Mouse (Mus musculus) myocyte (in vitro differentiated cells): ENCODE data around the gene Fam57a. TPM values are rescaled to one million over a fixed set of nuclear protein-coding genes. Genes with fewer than 3 reads are reported as not detected.
A peak's percentile ranks its signal among the peaks of the same experiment; 100 is the strongest.

ENCODE experiments used
- H3K27me3 ChIP-seq: one replicate; pipeline ENCODE4 v1.6.1; 2011; ENCODE audit not compliant: control insufficient read depth, insufficient read depth, insufficient read length
- H3K36me3 ChIP-seq: one replicate; pipeline ENCODE4 v1.6.1; 2011; ENCODE audit not compliant: control insufficient read depth, insufficient read depth
- H3K4me2 ChIP-seq: one replicate; pipeline ENCODE4 v1.6.1; 2011; ENCODE audit warnings: low read depth, control low read depth
- H3K4me3 ChIP-seq: one replicate; pipeline ENCODE4 v1.5.1; 2011; ENCODE audit warnings: mild to moderate bottlenecking, control low read depth, moderate library complexity
- H3K79me2 ChIP-seq: one replicate; pipeline ENCODE4 v1.6.1; 2011; ENCODE audit not compliant: control insufficient read depth, insufficient read depth
- H3ac ChIP-seq: one replicate; pipeline ENCODE4 v1.6.1; 2011; ENCODE audit not compliant: control insufficient read depth, insufficient read length
- CEBPB ChIP-seq: IDR thresholded peaks from 2 replicates; pipeline ENCODE4 v1.6.1; 2011; ENCODE audit warnings: mild to moderate bottlenecking, moderate library complexity; ENCODE audit not compliant: poor library complexity, insufficient read depth, severe bottlenecking
- E2F4 ChIP-seq: IDR thresholded peaks from one replicate; pipeline ENCODE4 v1.6.1; 2011; ENCODE audit warnings: mild to moderate bottlenecking, control low read depth, moderate library complexity; ENCODE audit not compliant: insufficient read depth
- MAX ChIP-seq: IDR thresholded peaks from one replicate; pipeline ENCODE4 v1.6.1; 2011; ENCODE audit warnings: low read depth, mild to moderate bottlenecking, control low read depth
- MYOD1 ChIP-seq, 3 experiments: IDR thresholded peaks; one replicate each; pipeline ENCODE4 v1.6.1; 2011; ENCODE audit warnings: control low read depth in 2 of 3, low read depth in 2 of 3, mild to moderate bottlenecking in 2 of 3, moderate library complexity in 1 of 3; ENCODE audit not compliant: insufficient read length in 2 of 3, control insufficient read depth in 1 of 3
- MYOG ChIP-seq, 3 experiments: IDR thresholded peaks; one replicate each; pipeline ENCODE4 v1.6.1; 2011; ENCODE audit warnings: control low read depth in 2 of 3, low read depth in 2 of 3, mild to moderate bottlenecking in 2 of 3; ENCODE audit not compliant: insufficient read length in 2 of 3, control insufficient read depth in 1 of 3, insufficient read depth in 1 of 3
- POLR2A ChIP-seq: IDR thresholded peaks from one replicate; pipeline ENCODE4 v1.6.1; 2011; ENCODE audit warnings: low read depth, mild to moderate bottlenecking, control low read depth, moderate library complexity; ENCODE audit not compliant: insufficient read length
- POLR2AphosphoS2 ChIP-seq: IDR thresholded peaks from one replicate; pipeline ENCODE4 v1.6.1; 2011; ENCODE audit warnings: low read depth, control low read depth; ENCODE audit not compliant: insufficient read length
- REST ChIP-seq: IDR thresholded peaks from one replicate; pipeline ENCODE4 v1.6.1; 2011; ENCODE audit warnings: mild to moderate bottlenecking, control low read depth, moderate library complexity; ENCODE audit not compliant: insufficient read depth, insufficient read length
- SRF ChIP-seq: IDR thresholded peaks from one replicate; pipeline ENCODE4 v1.6.1; 2011; ENCODE audit warnings: low read depth; ENCODE audit not compliant: control insufficient read depth, insufficient read length
- TCF12 ChIP-seq: IDR thresholded peaks from one replicate; pipeline ENCODE4 v1.6.1; 2011; ENCODE audit warnings: mild to moderate bottlenecking, control low read depth; ENCODE audit not compliant: poor library complexity, insufficient read depth, severe bottlenecking
- TCF3 ChIP-seq: IDR thresholded peaks from one replicate; pipeline ENCODE4 v1.6.1; 2011; ENCODE audit warnings: low read depth, control low read depth; ENCODE audit not compliant: insufficient read length
- USF1 ChIP-seq: IDR thresholded peaks from one replicate; pipeline ENCODE4 v1.6.1; 2011; ENCODE audit warnings: low read depth, mild to moderate bottlenecking, control low read depth, moderate library complexity
- polyA plus RNA-seq: library from polyadenylated mRNA; unstranded; fragments of >200 nt; fragmentation: generic; extraction: Trizol; gene quantifications from one replicate; pipeline ENCODE4 v1.2.1, GENCODE M21; 2012; ENCODE audit warnings: missing spikeins

Gene Fam57a
- polyA plus RNA-seq, 1 experiment: 10.0 TPM

DNA sequence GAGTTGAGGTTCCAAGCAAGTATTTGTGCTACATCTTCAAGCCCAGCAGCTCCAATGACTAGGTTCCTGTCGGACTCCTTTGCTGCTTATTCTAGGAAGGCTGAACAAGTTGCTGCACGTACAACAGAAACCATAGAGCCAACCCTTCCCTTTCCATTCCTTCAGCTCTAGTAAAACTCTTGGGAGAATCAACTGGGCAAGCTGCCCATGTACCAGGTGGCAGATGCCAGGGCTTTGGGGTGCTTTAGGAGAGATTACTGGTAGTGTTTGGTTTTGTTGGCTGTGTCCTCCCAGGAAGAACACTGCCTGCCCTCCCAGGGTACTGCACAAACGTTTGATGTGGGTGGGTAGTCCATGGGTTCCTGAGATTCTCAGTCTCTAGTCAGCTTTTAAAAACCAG is 72.6 kb downstream of the Fam57a start:
- Histone ChIP-seq H3K4me2 (no peak overlapping the region), H3ac (no peak overlapping the region), H3K79me2 (no peaks in the 10 kb centered on the region), H3K36me3 (peaks cover 13% of the 10 kb centered on the region), H3K27me3 (no peaks in the 10 kb centered on the region), H3K4me3 (no peak overlapping the region)
- TF ChIP-seq TCF3: no peak

DNA sequence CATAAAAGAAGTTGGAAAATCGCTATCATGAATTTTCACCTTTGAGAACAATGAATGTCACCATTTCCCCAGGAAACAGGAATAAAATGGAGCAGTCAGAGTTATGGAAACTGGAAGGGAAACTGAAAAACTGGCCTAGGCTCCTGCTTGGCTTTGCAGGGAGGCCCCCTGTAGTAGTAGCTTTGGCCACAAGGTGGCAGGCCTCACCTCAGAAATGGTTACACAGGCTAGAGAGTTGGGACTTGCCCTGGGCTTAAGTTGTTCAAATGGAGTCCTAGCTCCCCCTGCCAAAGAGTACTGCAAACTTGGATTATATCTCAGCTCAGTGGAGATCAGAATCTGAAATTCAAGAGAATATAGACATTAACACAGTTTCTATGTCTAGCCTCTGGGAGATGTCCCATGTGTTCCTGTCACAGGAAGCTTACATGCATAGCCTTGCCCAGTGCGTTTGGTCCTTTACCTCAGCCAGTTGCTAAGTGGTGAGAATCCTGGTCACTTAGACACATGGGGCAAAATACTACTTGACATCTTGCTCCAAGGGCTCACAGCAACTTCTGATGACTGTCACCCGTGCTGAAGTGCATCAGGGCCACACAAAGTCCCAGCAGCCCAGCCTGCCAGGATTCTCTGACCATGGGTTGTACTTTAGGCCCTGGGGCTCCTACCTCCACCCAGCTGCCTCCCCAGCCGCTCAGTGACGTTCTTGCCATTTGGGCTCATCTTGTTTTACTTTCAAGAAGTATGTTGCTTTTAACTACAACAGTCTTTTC is 73.9 kb downstream of the Fam57a start:
- Histone ChIP-seq H3ac (no peak overlapping the region), H3K4me3 (no peak overlapping the region), H3K4me2 (peak overlapping the region; percentile 33), H3K79me2 (no peaks in the 10 kb centered on the region), H3K27me3 (no peaks in the 10 kb centered on the region), H3K36me3 (peaks cover 5% of the 10 kb centered on the region)
- peak; percentile 54 for TF ChIP-seq POLR2AphosphoS2
- TF ChIP-seq USF1: no peak
- no peak for TF ChIP-seq CEBPB
- TF ChIP-seq SRF: no peak
- TF ChIP-seq REST: no peak
- no peak for TF ChIP-seq MYOG (IDR thresholded peaks at IDR 0.05; ENCODE audit: control insufficient read depth in 1 of 3, insufficient read depth in 1 of 3, insufficient read length in 2 of 3, low read depth in 2 of 3)
- TF ChIP-seq TCF3: no peak
- no peak for TF ChIP-seq E2F4
- TF ChIP-seq TCF12: no peak

DNA sequence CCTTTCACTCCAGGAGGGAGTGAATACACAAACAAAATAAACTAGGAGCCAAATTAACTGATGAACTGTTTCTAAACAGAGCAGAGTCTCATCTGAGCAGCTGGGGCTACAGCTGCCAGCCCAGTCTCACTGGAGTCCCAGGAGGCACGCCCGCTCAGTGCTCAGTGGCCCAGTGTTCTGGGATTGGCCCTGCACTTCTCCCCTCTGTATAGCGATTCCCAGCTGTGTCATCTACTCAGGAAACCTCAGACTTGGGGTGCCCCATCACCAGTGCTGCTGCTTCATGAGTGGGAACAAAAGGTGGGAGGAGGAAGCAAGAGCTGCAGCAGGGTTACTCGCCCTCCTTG is 74.4 kb downstream of the Fam57a start:
- no peak overlapping the region for H3ac ChIP-seq
- H3K4me3 ChIP-seq: no peak overlapping the region
- no peak for TF ChIP-seq CEBPB
- TF ChIP-seq TCF12: no peak
- TF ChIP-seq MAX: no peak
- peak; percentile 52 for TF ChIP-seq TCF3
- peak; percentile 41 to 84 (median 73) for TF ChIP-seq MYOG (IDR thresholded peaks at IDR 0.05; ENCODE audit: control insufficient read depth in 1 of 3, insufficient read depth in 1 of 3, insufficient read length in 2 of 3, low read depth in 2 of 3)
- peak in 2 of 3 experiments; percentile 81 to 83 for TF ChIP-seq MYOD1 (IDR thresholded peaks at IDR 0.05; ENCODE audit: control insufficient read depth in 1 of 3, insufficient read length in 2 of 3, low read depth in 2 of 3)
- no peak for TF ChIP-seq SRF
- TF ChIP-seq POLR2AphosphoS2: peak; percentile 20
- H3K4me2 ChIP-seq: peak overlapping the region; percentile 33
- H3K36me3 ChIP-seq: peaks cover 5% of the 10 kb centered on the region
- no peaks in the 10 kb centered on the region for H3K79me2 ChIP-seq
- no peaks in the 10 kb centered on the region for H3K27me3 ChIP-seq

DNA sequence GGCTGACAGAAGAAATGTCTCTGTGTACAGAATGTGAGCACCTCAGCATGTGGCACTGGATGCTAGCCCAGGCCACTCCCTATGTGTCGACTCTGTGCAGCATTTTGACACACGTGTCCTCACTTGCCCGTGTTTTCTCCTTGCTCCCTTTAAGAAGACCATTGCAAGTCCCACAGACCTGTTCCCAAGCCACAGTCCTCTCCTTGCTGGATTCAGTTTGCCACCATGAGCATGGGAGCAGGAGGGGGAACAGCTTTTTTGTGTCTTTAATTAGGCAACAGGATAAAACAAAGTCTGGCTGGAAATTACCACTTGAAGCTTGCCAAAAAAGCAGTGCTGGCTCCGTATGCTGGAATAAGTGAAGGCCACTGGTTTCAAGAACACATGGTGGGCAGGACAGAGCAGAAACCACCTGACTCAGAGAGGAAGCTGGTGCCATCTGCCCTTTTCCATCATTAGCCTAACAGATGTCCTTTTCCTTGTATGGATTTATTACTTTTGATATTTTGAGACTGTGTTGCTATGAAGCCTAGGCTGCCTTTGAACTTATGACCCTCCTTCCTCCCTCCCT is 76.0 kb downstream of the Fam57a start:
- no peak for TF ChIP-seq CEBPB
- TF ChIP-seq MYOG (IDR thresholded peaks at IDR 0.05; ENCODE audit: control insufficient read depth in 1 of 3, insufficient read depth in 1 of 3, insufficient read length in 2 of 3, low read depth in 2 of 3): peak in 2 of 3 experiments; percentile 46 to 62
- no peak for TF ChIP-seq MAX
- no peak for TF ChIP-seq REST
- TF ChIP-seq TCF3: peak; percentile 54
- peak; percentile 79 for TF ChIP-seq SRF
- peak; percentile 48 to 95 (median 93) for TF ChIP-seq MYOD1 (IDR thresholded peaks at IDR 0.05; ENCODE audit: control insufficient read depth in 1 of 3, insufficient read length in 2 of 3, low read depth in 2 of 3)
- TF ChIP-seq POLR2AphosphoS2: no peak
- TF ChIP-seq TCF12: peak; percentile 76
- TF ChIP-seq E2F4: no peak
- peak; percentile 78 for TF ChIP-seq USF1
- no peak for TF ChIP-seq POLR2A
- H3K4me2 ChIP-seq: peak overlapping the region; percentile 33
- H3K36me3 ChIP-seq: peaks cover 7% of the 10 kb centered on the region

DNA sequence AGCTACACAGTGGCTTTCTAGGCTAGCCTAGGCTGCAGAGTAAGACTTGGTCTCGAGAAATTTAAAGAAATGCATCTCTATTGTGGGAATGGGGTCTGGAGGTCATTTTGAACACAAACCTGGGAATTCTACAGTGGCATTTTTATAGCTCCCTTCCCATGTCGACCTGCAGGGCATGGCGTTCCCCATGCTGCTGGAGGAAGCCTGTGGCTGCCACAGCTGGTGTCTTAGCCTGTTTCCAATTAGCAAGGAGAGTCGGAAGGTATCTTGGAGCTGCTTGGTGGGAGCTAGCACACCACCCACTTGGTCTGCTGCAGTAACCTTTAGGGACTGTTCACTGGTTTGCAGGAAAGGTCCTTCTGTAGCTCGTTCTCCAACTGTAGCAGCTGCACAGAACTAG is 76.7 kb downstream of the Fam57a start:
- Histone ChIP-seq H3K4me3 (no peak overlapping the region), H3K79me2 (no peaks in the 10 kb centered on the region), H3K36me3 (peaks cover 7% of the 10 kb centered on the region), H3K27me3 (no peaks in the 10 kb centered on the region), H3ac (no peak overlapping the region), H3K4me2 (peak overlapping the region; percentile 33)
- TF ChIP-seq MYOG (IDR thresholded peaks at IDR 0.05; ENCODE audit: control insufficient read depth in 1 of 3, insufficient read depth in 1 of 3, insufficient read length in 2 of 3, low read depth in 2 of 3) (peak in 1 of 3 experiments; percentile 35), SRF (no peak), MYOD1 (IDR thresholded peaks at IDR 0.05; ENCODE audit: control insufficient read depth in 1 of 3, insufficient read length in 2 of 3, low read depth in 2 of 3) (peak in 1 of 3 experiments; percentile 46)

More for the DNA sequence above, 76.0 kb downstream of the Fam57a start:
- Histone ChIP-seq H3K79me2 (no peaks in the 10 kb centered on the region), H3K27me3 (no peaks in the 10 kb centered on the region), H3K4me3 (no peak overlapping the region), H3ac (no peak overlapping the region)
